ENCODE assay signal across 26 mouse cellular contexts in genomic region chr7:136483237-136483636, GRCm38 (mm10).
"Had no signal": no experiment of that assay in that cellular context is flagged by ENCODE, and none has a peak within 500 bp of the region (broad histone marks: within the 10 kb centered on the region; RNA-seq: fewer than 3 reads in every experiment).

No protein-coding gene starts in this region.

- H3K36me3 ChIP-seq: heart, embryonic 13.5 days; heart, embryonic 15.5 days; hindbrain, embryonic 10.5 days; hindbrain, embryonic 12.5 days; intestine, embryonic 15.5 days; limb, embryonic 13.5 days; limb, embryonic 15.5 days; liver, embryonic 12.5 days had no signal

- DNase-seq: gastrocnemius, postnatal 10 days; gastrocnemius, postnatal 25 days; kidney, adult 18-20 months; kidney, adult 8-10 months; kidney, postnatal 10 days; kidney, postnatal 25 days; kidney, postnatal 4 days; layer of hippocampus, adult 9-11 months; layer of hippocampus, postnatal 36 days; left cerebral cortex, postnatal 4 days; lung, adult 18-20 months had no signal

- H3K27ac ChIP-seq: heart, embryonic 13.5 days; heart, embryonic 15.5 days; hindbrain, embryonic 10.5 days; hindbrain, embryonic 12.5 days; hindbrain, embryonic 14.5 days; intestine, embryonic 15.5 days; layer of hippocampus, adult 2 months; limb, embryonic 13.5 days; limb, embryonic 15.5 days; liver, embryonic 12.5 days; liver, embryonic 14.5 days had no signal

- H3K4me3 ChIP-seq: heart, embryonic 13.5 days; heart, embryonic 15.5 days; hindbrain, embryonic 10.5 days; hindbrain, embryonic 12.5 days; intestine, embryonic 15.5 days; layer of hippocampus, adult 2 months; limb, embryonic 13.5 days; limb, embryonic 15.5 days; liver, embryonic 12.5 days had no signal

- H3K9me3 ChIP-seq: heart, embryonic 13.5 days; heart, embryonic 15.5 days; hindbrain, embryonic 10.5 days; hindbrain, embryonic 12.5 days; intestine, embryonic 15.5 days; limb, embryonic 13.5 days; limb, embryonic 15.5 days; liver, embryonic 12.5 days had no signal

- H3K4me1 ChIP-seq: intestine, embryonic 15.5 days; liver, embryonic 12.5 days had no signal

- H3K4me2 ChIP-seq: heart, embryonic 13.5 days; heart, embryonic 15.5 days; hindbrain, embryonic 12.5 days; hindbrain, embryonic 14.5 days; intestine, embryonic 15.5 days; limb, embryonic 13.5 days; limb, embryonic 15.5 days; liver, embryonic 12.5 days had no signal

- ATAC-seq: forebrain, embryonic 16.5 days; hindbrain, embryonic 16.5 days; inflammation-experienced regulatory T-cells, adult 6 months; intestine, embryonic 15.5 days; intestine, postnatal 0 days; liver, embryonic 12.5 days had no signal

- H3K9ac ChIP-seq: heart, embryonic 13.5 days; heart, embryonic 15.5 days; hindbrain, embryonic 12.5 days; hindbrain, embryonic 14.5 days; intestine, embryonic 15.5 days; limb, embryonic 13.5 days; limb, embryonic 15.5 days; liver, embryonic 12.5 days; liver, embryonic 14.5 days had no signal

- H3K27me3 ChIP-seq: limb, embryonic 15.5 days had no signal
